Mouse (Mus musculus) heart, embryonic 13.5 days (tissue): ENCODE data around the gene Tsr2. TPM values are rescaled to one million over a fixed set of nuclear protein-coding genes. Genes with fewer than 3 reads are reported as not detected.
A peak's percentile ranks its signal among the peaks of the same experiment; 100 is the strongest.

ENCODE experiments used
- ATAC-seq: fragments of 200-750 bp; cut with Nextera tagmentation; 2 replicates; pipeline ENCODE4 v1.8.0; 2017; ENCODE audit warnings: moderate TSS enrichment; ENCODE audit not compliant: insufficient number of reproducible peaks, low FRiP score, low TSS enrichment; ENCODE audit errors: extremely low read depth
- H3K27ac ChIP-seq: fragments of 300-500 bp; sonication (generic); replicated peaks from 2 replicates; pipeline ENCODE4 v1.5.1; 2015; ENCODE audit warnings: moderate library complexity, mild to moderate bottlenecking, inconsistent platforms
- H3K27me3 ChIP-seq: fragments of 300-500 bp; sonication (generic); replicated peaks from 2 replicates; pipeline ENCODE4 v1.6.1; 2015; ENCODE audit warnings: mild to moderate bottlenecking, inconsistent platforms
- H3K36me3 ChIP-seq: fragments of 300-500 bp; sonication (generic); 2 replicates; pipeline ENCODE4 v1.6.1; 2015; ENCODE audit warnings: mild to moderate bottlenecking, inconsistent platforms
- H3K4me1 ChIP-seq: fragments of 300-500 bp; sonication (generic); 2 replicates; pipeline ENCODE4 v1.6.1; 2015; ENCODE audit warnings: inconsistent platforms
- H3K4me2 ChIP-seq: fragments of 300-500 bp; sonication (generic); 2 replicates; pipeline ENCODE4 v1.6.1; 2015; ENCODE audit warnings: inconsistent platforms, mild to moderate bottlenecking, moderate library complexity
- H3K4me3 ChIP-seq: fragments of 300-500 bp; sonication (generic); 2 replicates; pipeline ENCODE4 v1.5.1; 2015; ENCODE audit warnings: moderate library complexity, mild to moderate bottlenecking, inconsistent platforms
- H3K9ac ChIP-seq: fragments of 300-500 bp; sonication (generic); 2 replicates; pipeline ENCODE4 v1.6.1; 2015; ENCODE audit warnings: inconsistent platforms, mild to moderate bottlenecking, moderate library complexity
- H3K9me3 ChIP-seq: fragments of 300-500 bp; sonication (generic); 2 replicates; pipeline ENCODE4 v1.6.1; 2016; ENCODE audit warnings: inconsistent platforms
- WGBS: fragments of 180-500 bp; shearing (Covaris S2); methylation state at CpG from one replicate; pipeline ENCODE4 v1.1.7; 2015; ENCODE audit warnings: mixed read lengths; 5-methylcytosine and 5-hydroxymethylcytosine counted together
- polyA plus RNA-seq: library from polyadenylated mRNA; unstranded; fragments of >200 nt; fragmentation: Nextera tagmentation; extraction: Ambion mirVana; gene quantifications from 2 replicates; pipeline ENCODE4 v1.2.1, GENCODE M21; 2015

Gene Tsr2
- polyA plus RNA-seq: 16.7 and 20.0 TPM in 2 replicates

DNA sequence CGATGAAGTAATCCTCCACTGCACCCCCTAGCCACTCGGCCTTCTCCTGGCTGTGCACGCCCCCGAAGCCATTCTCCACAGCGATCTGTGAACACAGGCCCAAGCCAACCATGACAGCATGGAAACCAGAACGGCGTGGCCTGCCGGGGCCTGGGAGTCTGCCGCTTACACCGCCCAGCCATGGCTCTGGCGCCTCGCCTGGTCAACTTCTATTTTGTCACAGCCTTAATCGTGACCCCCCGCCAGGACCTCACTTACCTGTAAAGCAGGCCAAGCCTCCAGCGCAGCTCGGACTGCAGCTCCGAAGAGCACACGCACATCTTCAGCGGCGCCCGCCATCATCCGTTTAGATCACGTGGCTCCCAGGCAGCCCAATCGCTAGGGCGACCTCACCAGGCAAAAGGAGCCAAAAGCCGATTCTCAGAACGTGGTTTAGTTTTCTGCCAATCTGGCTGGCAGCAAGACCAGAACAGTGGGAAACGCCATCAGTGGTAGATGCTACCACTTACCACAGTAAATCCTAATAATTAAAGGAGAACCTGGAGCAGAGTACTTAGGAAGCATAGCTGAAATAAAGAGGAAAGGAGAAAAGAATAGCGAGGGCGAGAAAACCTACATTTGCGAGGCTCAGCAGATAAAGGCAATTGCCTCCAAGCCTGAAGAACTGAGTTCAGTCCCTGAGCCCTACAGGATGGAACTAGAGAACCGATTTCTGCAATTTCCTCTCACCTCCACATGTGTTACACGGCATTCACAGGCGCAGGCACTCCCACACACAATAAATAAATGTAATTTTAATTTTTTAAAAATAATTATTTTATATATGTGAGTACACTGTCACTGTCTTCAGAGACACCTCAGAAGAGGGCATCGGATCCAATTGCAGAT is at the start of gene Tsr2:
Gene Tsr2, minus strand, starts transcription at position 373 of the 888 bp plus-strand sequence.
- peak within 1 kb of the TSS; percentile 45; the same call in 1 of the 2 replicates for H3K27ac ChIP-seq
- WGBS: 14% methylated on average over 35 of the region's 35 CpGs

DNA sequence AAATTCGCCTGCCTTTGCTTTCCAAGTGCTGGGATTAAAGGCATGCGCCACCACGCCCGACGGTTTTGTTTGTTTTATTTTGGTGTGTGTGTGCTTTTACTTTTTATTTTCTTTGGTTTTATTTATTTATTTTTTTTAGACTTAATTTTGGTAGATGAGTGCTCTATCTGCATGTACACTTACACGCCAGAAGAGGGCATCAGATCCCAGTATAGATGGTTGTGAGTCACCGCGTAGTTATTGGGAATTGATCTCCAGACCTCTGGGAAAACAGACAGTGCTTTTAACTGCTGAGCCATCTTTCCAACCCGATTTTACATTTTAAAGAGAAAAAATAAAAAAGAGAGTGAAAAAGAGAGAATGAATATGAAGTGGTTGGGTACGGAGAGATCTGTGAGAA is 36.4 kb upstream of the Tsr2 start:
- H3K4me1 ChIP-seq: no peaks in the 10 kb centered on the region
- H3K27ac ChIP-seq: no peak overlapping the region
- no peaks in the 10 kb centered on the region for H3K36me3 ChIP-seq
- no peak for ATAC-seq
- 28% methylated on average over 10 of the region's 10 CpGs for WGBS
- H3K9me3 ChIP-seq: no peaks in the 10 kb centered on the region
- no peaks in the 10 kb centered on the region for H3K27me3 ChIP-seq
- peak overlapping the region; percentile 38; the same call in 1 of the 2 replicates for H3K4me2 ChIP-seq
- H3K4me3 ChIP-seq: peak overlapping the region; percentile 21; the same call in 1 of the 2 replicates
- no peak overlapping the region for H3K9ac ChIP-seq

More for the DNA sequence above, at the start of gene Tsr2:
- Histone ChIP-seq H3K27me3 (no peaks in the 10 kb centered on the region), H3K9ac (peak within 1 kb of the TSS; percentile 81), H3K4me2 (peak within 1 kb of the TSS; percentile 70), H3K36me3 (peaks cover 1% of the 10 kb centered on the region; the same call in 1 of the 2 replicates), H3K4me3 (peak within 1 kb of the TSS; percentile 72), H3K9me3 (no peaks in the 10 kb centered on the region), H3K4me1 (peaks cover 9% of the 10 kb centered on the region)
- ATAC-seq: peak; percentile 63

- no peak for ATAC-seq
- no peaks in the 10 kb centered on the region for H3K9me3 ChIP-seq
- H3K9ac ChIP-seq: no peak overlapping the region
- WGBS: 71% methylated on average over 3 of the region's 3 CpGs
- H3K27ac ChIP-seq: no peak overlapping the region
- H3K4me1 ChIP-seq: no peaks in the 10 kb centered on the region
- H3K36me3 ChIP-seq: no peaks in the 10 kb centered on the region
- no peak overlapping the region for H3K4me3 ChIP-seq
- H3K4me2 ChIP-seq: no peak overlapping the region
- H3K27me3 ChIP-seq: no peaks in the 10 kb centered on the region
Measured at GRCm38 (mm10) chrX:151130493-151130892, 34.1 kb upstream of the Tsr2 start.

DNA sequence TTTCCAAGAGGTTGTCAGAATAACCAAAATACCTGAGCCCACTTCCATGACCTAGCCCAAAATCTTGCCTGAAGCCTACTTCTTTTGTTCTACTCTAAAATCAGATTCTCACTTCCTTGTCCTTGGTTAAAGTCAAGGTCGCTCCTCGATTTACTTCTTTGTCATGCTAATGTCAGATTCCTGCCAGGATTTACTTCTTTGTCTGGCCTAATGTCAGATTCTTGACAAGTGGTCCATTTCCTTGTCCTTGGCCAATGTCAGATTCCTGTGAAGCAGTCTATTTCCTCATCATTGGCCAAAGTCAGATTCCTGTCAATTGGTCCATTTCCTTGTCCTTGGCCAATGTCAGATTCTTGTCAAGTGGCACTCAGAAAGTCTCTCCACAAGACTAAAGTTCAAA is 27.6 kb upstream of the Tsr2 start:
- ATAC-seq: no peak
- Histone ChIP-seq H3K9me3 (no peaks in the 10 kb centered on the region), H3K36me3 (no peaks in the 10 kb centered on the region), H3K4me3 (no peak overlapping the region), H3K4me2 (no peak overlapping the region), H3K4me1 (no peaks in the 10 kb centered on the region), H3K27me3 (no peaks in the 10 kb centered on the region), H3K27ac (no peak overlapping the region), H3K9ac (no peak overlapping the region)
- WGBS: 56% methylated on average over 2 of the region's 2 CpGs

DNA sequence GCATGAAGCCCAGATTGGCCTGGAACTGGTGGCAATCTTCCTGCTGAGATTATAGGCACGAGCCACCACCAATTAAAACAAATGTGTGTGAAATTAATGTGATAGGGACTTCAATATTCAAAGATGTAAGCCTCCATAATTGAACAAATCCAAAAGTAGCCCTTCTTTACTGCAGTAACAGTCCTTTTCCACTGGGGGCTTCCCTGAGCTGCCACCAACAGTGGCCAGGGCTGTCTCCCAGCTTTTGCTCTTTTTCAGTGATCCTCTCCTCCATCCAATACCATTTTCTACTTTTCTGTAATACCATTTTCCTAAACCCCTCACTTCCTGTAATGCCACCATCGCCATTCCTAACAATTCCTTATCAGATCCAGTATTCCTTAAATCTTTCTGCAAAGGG is 21.1 kb upstream of the Tsr2 start:
- no peak for ATAC-seq
- H3K9me3 ChIP-seq: no peaks in the 10 kb centered on the region
- no peaks in the 10 kb centered on the region for H3K27me3 ChIP-seq
- no peak overlapping the region for H3K4me2 ChIP-seq
- no peaks in the 10 kb centered on the region for H3K4me1 ChIP-seq
- no peak overlapping the region for H3K9ac ChIP-seq
- no peaks in the 10 kb centered on the region for H3K36me3 ChIP-seq
- H3K4me3 ChIP-seq: no peak overlapping the region
- H3K27ac ChIP-seq: no peak overlapping the region
- WGBS: 4% methylated on average over 2 of the region's 2 CpGs

- no peak overlapping the region for H3K4me3 ChIP-seq
- no peak overlapping the region for H3K27ac ChIP-seq
- no peaks in the 10 kb centered on the region for H3K9me3 ChIP-seq
- H3K4me2 ChIP-seq: no peak overlapping the region
- no peaks in the 10 kb centered on the region for H3K4me1 ChIP-seq
- ATAC-seq: no peak
- 8% methylated on average over 7 of the region's 7 CpGs for WGBS
- no peak overlapping the region for H3K9ac ChIP-seq
- no peaks in the 10 kb centered on the region for H3K27me3 ChIP-seq
- no peaks in the 10 kb centered on the region for H3K36me3 ChIP-seq
Measured at GRCm38 (mm10) chrX:151116795-151117194, 20.5 kb upstream of the Tsr2 start.

GRCm38 (mm10) chrX:151107301-151108067 is 11.1 kb upstream of the Tsr2 start:
- Histone ChIP-seq H3K27ac (no peak overlapping the region), H3K4me2 (no peak overlapping the region), H3K9ac (no peak overlapping the region), H3K36me3 (no peaks in the 10 kb centered on the region), H3K27me3 (peaks cover 14% of the 10 kb centered on the region), H3K9me3 (no peaks in the 10 kb centered on the region), H3K4me1 (no peaks in the 10 kb centered on the region), H3K4me3 (no peak overlapping the region)
- WGBS: 57% methylated on average over 7 of the region's 7 CpGs
- ATAC-seq: no peak

DNA sequence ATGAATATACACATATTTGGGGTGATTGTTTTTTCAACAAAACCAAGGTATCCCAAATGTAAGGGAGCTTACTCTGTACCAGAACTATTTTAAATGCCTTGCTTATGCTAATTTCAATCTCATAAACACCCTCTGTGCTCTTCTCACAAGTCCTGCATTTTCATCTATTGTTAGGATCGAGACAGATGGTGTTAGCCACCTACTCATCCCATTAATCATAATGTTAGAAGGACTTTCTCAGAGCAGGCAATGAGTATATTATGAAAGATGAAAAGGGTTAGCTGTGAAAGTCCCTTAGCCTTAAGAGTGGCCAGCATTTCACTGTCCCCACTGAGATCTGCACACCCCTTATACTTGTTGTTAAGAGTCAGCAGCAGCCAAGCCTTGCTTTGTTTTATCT is 8.9 kb downstream of the Tsr2 start:
- H3K27ac ChIP-seq: no peak overlapping the region
- no peaks in the 10 kb centered on the region for H3K4me1 ChIP-seq
- ATAC-seq: no peak
- H3K9ac ChIP-seq: no peak overlapping the region
- H3K36me3 ChIP-seq: peaks cover 73% of the 10 kb centered on the region
- WGBS: 74% methylated on average over 1 of the region's 1 CpGs
- H3K27me3 ChIP-seq: no peaks in the 10 kb centered on the region
- no peaks in the 10 kb centered on the region for H3K9me3 ChIP-seq
- no peak overlapping the region for H3K4me2 ChIP-seq
- H3K4me3 ChIP-seq: no peak overlapping the region

DNA sequence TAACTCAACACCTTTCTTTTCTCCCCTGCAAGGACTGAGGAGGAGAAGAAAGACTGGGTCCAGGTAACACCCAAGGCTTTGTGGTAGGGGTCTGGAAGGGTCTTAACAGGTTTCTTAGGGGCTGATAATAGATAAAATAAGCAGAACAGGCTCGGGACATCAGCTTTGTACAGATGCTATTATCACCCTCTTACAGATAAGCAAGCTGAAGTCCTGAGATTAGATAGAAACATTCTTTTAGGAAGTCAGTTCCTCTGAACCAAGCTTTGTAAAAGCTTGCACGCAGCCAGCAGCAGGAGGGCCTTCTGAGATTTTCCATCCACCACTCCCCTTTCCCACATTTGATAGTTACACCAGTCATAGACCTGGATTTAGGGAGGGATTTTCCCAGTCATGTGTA is 10.7 kb downstream of the Tsr2 start:
- no peak overlapping the region for H3K4me3 ChIP-seq
- H3K27ac ChIP-seq: no peak overlapping the region
- WGBS: 28% methylated on average over 2 of the region's 2 CpGs
- peaks cover 69% of the 10 kb centered on the region for H3K36me3 ChIP-seq
- no peaks in the 10 kb centered on the region for H3K4me1 ChIP-seq
- H3K27me3 ChIP-seq: no peaks in the 10 kb centered on the region
- H3K9ac ChIP-seq: no peak overlapping the region
- no peaks in the 10 kb centered on the region for H3K9me3 ChIP-seq
- H3K4me2 ChIP-seq: no peak overlapping the region
- ATAC-seq: no peak

- H3K4me1 ChIP-seq: no peaks in the 10 kb centered on the region
- H3K9ac ChIP-seq: no peak overlapping the region
- no peaks in the 10 kb centered on the region for H3K27me3 ChIP-seq
- WGBS: 82% methylated on average over 4 of the region's 4 CpGs
- peaks cover 73% of the 10 kb centered on the region for H3K36me3 ChIP-seq
- no peaks in the 10 kb centered on the region for H3K9me3 ChIP-seq
- no peak for ATAC-seq
- H3K4me2 ChIP-seq: no peak overlapping the region
- no peak overlapping the region for H3K4me3 ChIP-seq
- no peak overlapping the region for H3K27ac ChIP-seq
Measured at GRCm38 (mm10) chrX:151076941-151077485, 19.3 kb downstream of the Tsr2 start.

DNA sequence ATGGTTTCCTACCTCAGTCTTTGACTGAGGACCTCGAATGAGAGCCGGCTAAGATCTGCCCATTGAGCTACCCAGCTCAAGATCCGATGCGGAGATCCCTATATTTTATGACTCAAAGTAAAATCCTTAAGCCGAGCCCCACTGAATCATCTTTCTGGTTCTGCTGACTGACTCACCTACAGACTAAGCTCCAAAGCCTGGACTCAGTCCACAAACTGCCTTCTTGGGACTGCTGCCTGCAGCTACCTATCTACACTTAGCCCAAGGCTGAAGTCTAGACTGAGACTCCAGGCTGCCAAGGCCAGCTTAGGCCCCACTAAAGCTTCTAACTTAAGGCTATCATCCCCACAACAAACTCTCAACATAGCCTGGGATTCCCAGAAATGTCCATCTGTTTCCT is 20.3 kb downstream of the Tsr2 start:
- Histone ChIP-seq H3K4me2 (no peak overlapping the region), H3K27me3 (no peaks in the 10 kb centered on the region), H3K4me1 (no peaks in the 10 kb centered on the region), H3K27ac (no peak overlapping the region), H3K9me3 (no peaks in the 10 kb centered on the region), H3K4me3 (no peak overlapping the region), H3K9ac (no peak overlapping the region), H3K36me3 (peaks cover 78% of the 10 kb centered on the region)
- ATAC-seq: no peak
- WGBS: 85% methylated on average over 5 of the region's 5 CpGs
